Mouse (Mus musculus): Measurements from ENCODE around the gene Eps8l2. TPM values are rescaled to one million over a fixed set of nuclear protein-coding genes. Genes with fewer than 3 reads are reported as not detected.
A peak's percentile ranks its signal among the peaks of the same experiment; 100 is the strongest.

Gene Eps8l2
- total RNA-seq, 2 experiments from 2014 or later: 3.6 to 5.3 TPM

DNA sequence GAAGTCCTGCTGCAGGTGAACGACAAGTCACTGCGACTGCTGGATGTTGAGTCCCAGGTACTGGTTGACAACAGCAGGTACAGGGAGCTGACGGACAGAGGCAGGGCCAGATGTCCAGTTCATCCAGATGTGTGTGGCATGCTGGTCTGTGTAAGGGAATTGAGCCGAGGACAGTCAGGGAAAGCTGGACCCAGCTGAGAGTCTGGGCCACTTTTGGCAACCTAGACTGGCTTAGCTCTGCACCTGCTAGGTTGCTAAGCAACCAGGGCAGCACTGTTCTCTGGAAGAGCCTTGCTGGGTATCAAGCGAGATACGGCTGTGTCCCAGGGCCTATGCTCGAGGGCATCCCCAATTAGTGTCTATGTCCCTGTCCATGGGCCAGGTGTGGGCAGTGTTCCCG is 16.4 kb downstream of the Eps8l2 start:
- no peak for DNase-seq (ENCODE audit: extremely low spot score in 1 of 2, low spot score in 2 of 2)
- no peak overlapping the region for H3K4me3 ChIP-seq
- no peak overlapping the region for H3K27ac ChIP-seq
- intact Hi-C loops (cut with DNase I): no loop called here
- no peak for TF ChIP-seq CTCF (IDR thresholded peaks at IDR 0.05)

DNA sequence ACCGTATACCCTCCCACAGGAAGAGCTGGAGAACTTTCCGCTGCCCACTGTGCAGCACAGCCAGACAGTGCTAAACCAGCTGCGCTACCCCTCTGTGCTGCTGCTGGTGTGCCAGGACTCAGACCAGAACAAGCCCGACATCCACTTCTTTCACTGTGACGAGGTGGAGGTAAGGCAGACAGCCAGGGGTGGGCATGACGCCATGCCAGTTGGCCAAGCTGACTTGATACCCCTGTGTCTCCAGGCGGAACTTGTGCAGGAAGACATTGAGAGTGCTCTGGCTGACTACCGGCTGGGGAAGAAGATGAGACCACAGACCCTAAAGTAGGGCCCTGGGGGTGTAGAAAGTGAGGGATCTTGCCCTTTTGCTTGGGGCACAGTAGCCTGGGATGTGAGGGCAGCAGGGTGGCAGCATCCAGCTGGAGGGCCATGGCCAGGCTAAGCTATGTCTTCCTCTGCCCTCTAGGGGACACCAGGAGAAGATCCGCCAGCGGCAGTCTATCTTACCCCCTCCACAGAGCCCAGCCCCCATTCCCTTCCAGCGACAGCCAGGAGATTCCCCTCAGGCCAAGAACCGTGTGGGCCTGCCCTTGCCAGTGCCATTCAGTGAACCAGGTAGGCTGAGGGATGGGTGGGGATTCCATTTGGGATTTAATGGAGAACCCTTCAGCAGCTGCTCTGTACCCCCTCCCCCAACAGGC is 17.1 kb downstream of the Eps8l2 start:
- peak; percentile 47 for TF ChIP-seq CTCF (IDR thresholded peaks at IDR 0.05)
- intact Hi-C loops (cut with DNase I): no loop called here
- DNase-seq (ENCODE audit: extremely low spot score in 1 of 2, low spot score in 2 of 2): no peak
- H3K4me3 ChIP-seq: no peak overlapping the region
- H3K27ac ChIP-seq: no peak overlapping the region

DNA sequence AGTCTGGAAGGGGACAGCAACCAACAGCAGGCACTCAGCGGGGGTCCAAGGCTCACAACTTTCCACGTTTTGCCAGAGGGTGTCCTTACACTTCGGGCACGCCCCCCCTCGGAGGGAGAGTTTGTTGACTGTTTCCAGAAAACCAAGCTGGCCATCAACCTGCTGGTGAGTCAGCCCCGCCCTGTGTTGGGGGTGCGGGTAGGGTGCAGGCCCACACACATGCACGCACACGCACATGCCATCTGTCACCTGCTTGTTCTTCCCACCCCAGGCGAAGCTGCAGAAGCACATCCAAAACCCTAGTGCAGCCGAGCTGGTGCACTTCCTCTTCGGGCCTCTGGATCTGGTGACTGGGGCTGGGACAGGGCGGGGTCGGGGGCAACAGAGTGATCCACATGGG is 18.3 kb downstream of the Eps8l2 start:
- no peak overlapping the region for H3K4me3 ChIP-seq
- intact Hi-C loops (cut with DNase I): no loop called here
- no peak overlapping the region for H3K27ac ChIP-seq
- no peak for TF ChIP-seq CTCF (IDR thresholded peaks at IDR 0.05)
- peak in 1 of 2 experiments; percentile 50 for DNase-seq (ENCODE audit: extremely low spot score in 1 of 2, low spot score in 2 of 2)

DNA sequence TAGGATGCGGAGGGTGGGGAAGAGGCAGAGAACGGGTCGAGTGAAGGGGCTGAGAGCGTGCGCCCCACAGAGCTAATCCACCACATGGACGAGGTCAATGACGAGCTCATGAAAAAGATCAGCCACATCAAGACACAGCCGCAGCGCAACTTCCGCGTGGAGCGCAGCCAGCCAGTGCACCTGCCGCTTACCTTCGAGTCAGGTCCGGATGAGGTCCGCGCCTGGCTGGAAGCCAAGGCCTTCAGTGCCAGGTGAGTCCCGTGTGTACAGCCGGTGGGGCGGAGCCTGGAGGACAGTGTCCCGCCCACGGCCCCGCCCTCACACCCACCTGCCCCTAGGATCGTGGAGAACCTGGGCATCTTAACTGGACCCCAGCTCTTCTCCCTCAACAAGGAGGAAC is 22.8 kb downstream of the Eps8l2 start:
- no peak for TF ChIP-seq CTCF (IDR thresholded peaks at IDR 0.05)
- Histone ChIP-seq H3K4me3 (no peak overlapping the region), H3K27ac (no peak overlapping the region)
- DNase-seq (ENCODE audit: extremely low spot score in 1 of 2, low spot score in 2 of 2): no peak
- intact Hi-C loops (cut with DNase I): loop anchor here (5.0 kb wide), 2 partner anchors 79 to 94 kb away; partner anchors contain the start of gene Irf7

DNA sequence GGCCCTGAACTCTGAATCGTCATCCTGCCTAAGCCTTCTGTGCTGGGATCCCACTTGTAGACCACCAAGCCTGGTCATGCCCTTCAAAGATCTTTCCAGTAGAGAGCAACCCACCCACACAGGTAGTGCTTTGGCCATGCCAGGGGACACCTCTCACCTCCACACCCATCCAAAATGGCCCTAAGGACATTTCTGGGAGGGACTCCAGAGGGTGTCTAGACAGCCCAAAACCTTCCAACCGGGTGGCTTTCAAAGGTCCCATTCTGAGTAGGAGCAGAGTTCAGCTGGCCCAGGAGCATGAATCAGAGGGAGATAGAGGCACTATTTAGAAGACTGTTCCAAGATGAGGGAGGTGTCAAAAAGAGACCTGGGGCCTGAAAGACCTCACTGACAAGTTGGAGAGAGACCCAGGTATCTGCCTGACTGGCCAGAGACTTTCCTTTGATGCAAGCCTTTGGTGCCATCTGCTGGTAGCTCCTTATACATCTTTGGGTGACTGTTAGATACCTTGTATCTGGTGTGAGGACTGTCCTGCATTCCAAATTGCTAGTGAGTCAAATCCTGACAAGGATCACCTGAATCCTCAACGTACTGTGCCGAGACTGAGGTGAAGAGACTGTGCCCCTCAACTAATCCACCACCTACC is 24.5 kb downstream of the Eps8l2 start:
- peak; percentile 68 to 73 for DNase-seq (ENCODE audit: extremely low spot score in 1 of 2, low spot score in 2 of 2)
- peak; percentile 83 for TF ChIP-seq CTCF (IDR thresholded peaks at IDR 0.05)
- intact Hi-C loops (cut with DNase I): loop anchor here (2.0 to 5.0 kb wide), 3 partner anchors 81 to 134 kb away; partner anchors contain the start of genes Irf7 and Phrf1
- no peak overlapping the region for H3K4me3 ChIP-seq
- H3K27ac ChIP-seq: no peak overlapping the region

DNA sequence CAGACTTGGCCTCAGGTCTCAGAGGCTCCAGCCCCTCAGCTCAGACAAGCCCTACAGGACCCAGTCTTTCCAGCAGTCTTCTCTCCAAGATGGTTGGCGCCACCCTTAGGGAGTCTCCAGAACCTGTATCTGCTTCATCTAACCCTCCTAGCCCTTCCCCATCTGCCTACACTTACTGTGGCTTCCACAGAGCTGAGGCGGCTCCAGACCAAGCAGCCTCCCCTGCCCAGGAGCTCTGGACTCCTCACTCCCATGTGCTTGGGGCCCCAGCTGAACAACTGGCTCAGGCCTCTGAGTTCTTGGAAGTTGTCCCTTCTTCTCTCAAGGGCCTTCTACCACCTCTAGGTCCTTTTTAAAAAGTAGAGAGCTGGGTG is 25.1 kb downstream of the Eps8l2 start:
- no peak for DNase-seq (ENCODE audit: extremely low spot score in 1 of 2, low spot score in 2 of 2)
- no peak overlapping the region for H3K4me3 ChIP-seq
- no peak for TF ChIP-seq CTCF (IDR thresholded peaks at IDR 0.05)
- H3K27ac ChIP-seq: peak overlapping the region; percentile 72; the same call in 1 of the 2 replicates
- intact Hi-C loops (cut with DNase I): loop anchor here (2.0 to 5.0 kb wide), 3 partner anchors 81 to 135 kb away; partner anchors contain the start of genes Irf7 and Phrf1

DNA sequence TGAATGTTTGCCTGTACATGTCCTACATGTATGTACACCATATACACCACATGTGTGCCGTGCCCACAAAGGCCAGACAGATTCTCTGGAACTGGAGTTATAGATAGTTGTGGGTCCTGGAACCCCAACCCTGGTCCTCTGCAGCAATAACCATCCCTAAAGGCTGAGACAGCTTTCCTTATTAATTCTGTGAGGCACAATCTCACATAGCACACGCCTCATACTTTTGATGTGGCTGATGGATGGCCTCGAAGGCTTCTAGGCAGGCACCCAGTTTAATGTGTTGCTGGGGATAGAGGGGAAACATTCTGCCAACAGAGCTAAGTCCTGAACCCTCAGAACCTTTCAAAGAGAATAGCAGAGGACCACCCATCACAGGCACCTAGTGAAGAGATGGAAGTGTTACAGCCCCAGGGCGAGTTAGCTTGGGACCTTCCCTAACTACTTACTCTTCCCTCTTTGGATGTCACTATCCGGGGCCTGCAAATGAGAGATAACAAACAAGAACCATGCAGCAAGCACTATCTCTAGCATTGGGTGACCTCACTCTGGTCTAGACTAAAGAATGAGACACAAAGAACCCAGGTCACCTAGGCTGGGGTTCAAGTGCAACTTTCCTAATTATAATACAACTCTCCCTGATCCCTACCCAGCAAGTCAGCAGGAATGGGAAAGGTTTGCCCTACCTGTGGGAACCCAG is 25.8 kb downstream of the Eps8l2 start:
- intact Hi-C loops (cut with DNase I): loop anchor here (5.0 kb wide), 2 partner anchors 82 to 97 kb away; partner anchors contain the start of gene Irf7
- no peak for TF ChIP-seq CTCF (IDR thresholded peaks at IDR 0.05)
- H3K4me3 ChIP-seq: 0 out of 2 replicates have a peak overlapping the region, but pooled peaks have one; percentile 9
- peak overlapping the region; percentile 72; the same call in 1 of the 2 replicates for H3K27ac ChIP-seq
- no peak for DNase-seq (ENCODE audit: extremely low spot score in 1 of 2, low spot score in 2 of 2)

DNA sequence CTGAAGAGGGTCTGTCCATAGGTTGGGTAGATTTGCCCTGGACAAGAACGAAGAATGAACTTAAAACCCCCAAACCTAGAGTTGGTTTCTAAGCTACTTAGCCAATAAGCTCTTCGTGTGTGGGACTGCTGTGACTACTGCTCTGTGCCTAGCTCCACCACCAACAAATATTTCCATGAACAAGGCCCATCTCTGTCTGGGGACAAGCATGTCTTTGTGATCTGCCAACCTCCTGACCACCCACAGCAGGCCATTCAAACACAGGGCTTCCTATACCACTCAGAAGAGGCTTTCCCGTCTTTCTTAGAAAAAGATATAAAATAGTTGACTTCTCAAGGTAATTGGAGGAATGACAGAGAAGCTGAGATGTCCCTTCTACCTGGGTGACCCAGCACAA is 26.4 kb downstream of the Eps8l2 start:
- intact Hi-C loops (cut with DNase I): no loop called here
- Histone ChIP-seq H3K27ac (peak overlapping the region; percentile 72), H3K4me3 (no peak overlapping the region)
- TF ChIP-seq CTCF (IDR thresholded peaks at IDR 0.05): no peak
- no peak for DNase-seq (ENCODE audit: extremely low spot score in 1 of 2, low spot score in 2 of 2)

DNA sequence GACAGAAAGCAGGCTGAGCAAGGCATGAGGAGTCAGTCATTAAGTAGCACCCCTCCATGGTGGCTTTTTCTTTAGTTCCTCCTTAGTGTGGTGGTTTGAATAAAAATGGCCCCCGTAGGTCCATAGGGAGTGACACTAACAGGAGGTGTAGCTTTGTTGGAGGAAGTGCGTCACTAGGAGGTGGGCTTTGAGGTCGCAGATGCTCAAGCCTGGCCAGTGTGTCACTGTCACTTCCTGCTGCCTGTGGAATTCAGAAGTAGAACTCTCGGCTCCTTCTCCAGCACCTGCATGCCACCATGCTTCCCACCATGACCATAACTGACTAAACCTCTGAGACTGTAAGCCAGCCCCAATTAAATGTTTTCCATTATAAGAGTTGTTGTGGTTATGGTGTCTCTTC is 28.7 kb downstream of the Eps8l2 start:
- no peak overlapping the region for H3K4me3 ChIP-seq
- no peak overlapping the region for H3K27ac ChIP-seq
- intact Hi-C loops (cut with DNase I): no loop called here
- DNase-seq (ENCODE audit: extremely low spot score in 1 of 2, low spot score in 2 of 2): no peak
- no peak for TF ChIP-seq CTCF (IDR thresholded peaks at IDR 0.05)

DNA sequence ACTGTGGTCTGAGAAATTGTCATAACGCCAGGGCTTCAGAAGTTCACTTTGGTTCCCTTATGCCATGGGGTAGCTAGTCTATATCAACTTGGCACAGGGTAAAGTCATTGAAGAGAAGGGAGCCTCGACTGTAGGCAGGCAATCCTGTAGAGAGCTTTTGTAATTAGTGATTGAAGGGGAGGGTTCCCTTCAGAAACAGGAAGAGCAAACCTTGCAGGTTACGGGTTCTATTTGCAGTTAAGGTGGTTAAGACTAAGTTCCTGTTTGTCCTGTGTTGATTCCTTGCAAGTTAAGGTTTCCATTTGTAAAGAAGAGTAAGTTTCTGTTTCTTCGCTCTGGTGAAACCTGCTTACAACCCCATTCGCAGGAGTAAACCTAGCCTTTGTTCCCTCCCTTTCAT is 31.2 kb downstream of the Eps8l2 start:
- no peak for DNase-seq (ENCODE audit: extremely low spot score in 1 of 2, low spot score in 2 of 2)
- Histone ChIP-seq H3K4me3 (no peak overlapping the region), H3K27ac (no peak overlapping the region)
- TF ChIP-seq CTCF (IDR thresholded peaks at IDR 0.05): no peak
- intact Hi-C loops (cut with DNase I): no loop called here

DNA sequence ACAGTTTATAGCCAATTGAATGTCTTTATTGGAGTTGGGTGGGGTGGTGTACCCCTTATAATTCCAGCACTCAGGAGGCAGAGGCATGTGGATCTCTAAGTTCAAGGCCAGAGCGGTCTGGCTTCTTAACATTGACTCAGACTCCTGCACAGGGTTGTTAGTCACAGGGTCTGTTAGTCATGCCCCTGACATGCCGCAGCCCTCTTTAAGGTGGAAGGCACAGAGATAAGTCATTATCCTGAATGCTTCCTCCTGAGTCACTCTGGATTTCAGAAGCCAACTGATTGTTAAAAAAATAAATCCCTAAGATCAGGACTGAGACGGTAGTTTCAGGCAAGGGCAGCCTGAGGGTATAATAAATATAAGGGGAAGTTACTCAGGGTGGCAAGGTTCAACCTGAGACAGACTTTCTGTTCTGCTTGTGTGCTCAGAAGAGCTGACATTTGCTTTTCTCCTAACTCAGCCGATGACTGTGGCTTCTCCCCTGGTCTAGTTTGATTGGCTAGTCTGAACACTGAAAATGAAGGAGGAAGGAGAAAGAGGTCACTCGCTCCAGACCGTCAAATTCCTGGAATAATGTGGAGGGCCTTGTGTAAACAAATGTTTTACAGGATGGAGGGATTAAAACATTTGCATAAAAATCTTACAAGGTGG is 33.4 kb downstream of the Eps8l2 start:
- intact Hi-C loops (cut with DNase I): no loop called here
- no peak overlapping the region for H3K4me3 ChIP-seq
- DNase-seq (ENCODE audit: extremely low spot score in 1 of 2, low spot score in 2 of 2): no peak
- no peak overlapping the region for H3K27ac ChIP-seq
- TF ChIP-seq CTCF (IDR thresholded peaks at IDR 0.05): no peak

All from left cerebral cortex, adult 2 months (tissue).